Mouse (Mus musculus): Measurements from ENCODE around the gene Gga3.
"Not testable (repeated sequence)": the region's sequence is repeated elsewhere in the genome, so short reads cannot be mapped to it uniquely, and the experiment has no call there.

Gga3 gene

GRCm38 (mm10) chr11:115603476-115604303 lies at the start of gene Gga3, which contains the start of gene Mrps7:
TSS of gene Gga3 (minus strand) at chr11:115604051.
TSS of gene Mrps7 (plus strand) at chr11:115603925.
- peak; percentile 79 for DNase-seq (ENCODE audit: low spot score)

DNA sequence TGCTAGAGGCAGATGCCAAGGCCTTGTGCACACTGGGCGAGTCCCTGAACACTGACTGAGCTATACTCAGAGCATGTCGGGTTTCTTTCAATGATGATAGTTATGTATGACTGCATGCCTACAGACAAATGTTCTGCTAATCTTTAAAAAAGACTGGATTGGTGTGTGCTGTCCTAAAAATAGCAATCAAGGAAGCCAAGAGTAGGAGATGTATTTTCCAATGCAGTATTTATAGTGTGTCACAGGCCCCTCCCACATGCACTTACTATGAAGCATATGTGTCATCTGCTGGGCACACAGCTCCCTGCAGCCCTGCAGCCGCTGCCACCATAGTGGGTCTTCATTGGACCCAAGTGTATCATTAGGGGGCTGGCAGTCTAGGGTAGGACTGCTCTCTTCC lies 49.3 kb upstream of the Gga3 start:
- DNase-seq (ENCODE audit: low spot score), result peak; percentile 61

- no peak for DNase-seq (ENCODE audit: low spot score)
Measured at GRCm38 (mm10) chr11:115651680-115652079, 47.8 kb upstream of the Gga3 start.

DNA sequence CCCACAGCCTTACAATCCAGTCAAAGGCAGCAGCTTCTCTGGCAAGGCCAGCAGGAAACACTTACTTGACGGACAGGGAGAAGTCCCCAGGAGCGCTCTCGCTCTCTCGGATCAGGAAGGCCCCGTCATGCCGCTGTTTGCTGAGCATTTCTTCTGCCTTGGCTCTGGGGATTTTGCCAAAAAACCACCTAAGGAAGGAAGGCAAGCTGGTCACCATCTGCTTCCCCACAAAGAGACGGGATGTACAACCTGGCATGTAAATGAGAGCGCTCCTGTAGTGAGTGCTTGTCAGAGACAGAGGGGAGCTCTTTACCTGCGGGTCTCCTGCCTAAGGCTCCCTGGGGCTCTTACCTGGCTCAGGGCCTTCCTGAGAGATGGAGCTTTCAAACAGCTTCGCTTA lies 45.9 kb upstream of the Gga3 start:
- DNase-seq (ENCODE audit: low spot score), result no peak

GRCm38 (mm10) chr11:115647459-115647858 lies 43.6 kb upstream of the Gga3 start:
- peak; percentile 65 for DNase-seq (ENCODE audit: low spot score)

- no peak for DNase-seq (ENCODE audit: low spot score)
Measured at GRCm38 (mm10) chr11:115646439-115646838, 42.6 kb upstream of the Gga3 start.

DNA sequence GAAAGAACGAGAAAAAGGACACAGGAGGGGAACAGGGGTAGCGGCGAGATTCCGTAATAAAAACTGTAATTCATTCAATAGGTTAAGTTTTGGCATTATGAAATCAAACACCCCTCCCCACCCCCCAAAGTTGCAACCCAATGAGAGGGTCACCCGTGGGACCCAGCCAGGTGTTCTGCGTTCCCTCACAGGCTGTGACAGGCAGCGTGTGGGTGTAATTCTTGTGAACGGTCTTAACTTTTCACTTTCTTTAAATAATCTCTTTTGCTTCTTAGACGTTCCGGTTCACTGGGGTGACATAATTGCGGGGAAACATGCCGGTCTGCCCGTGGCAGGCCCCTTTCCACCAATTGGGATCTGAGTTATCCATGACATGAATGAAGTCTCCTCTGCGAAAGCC lies 41.6 kb upstream of the Gga3 start:
- DNase-seq (ENCODE audit: low spot score), result not testable (repeated sequence)

GRCm38 (mm10) chr11:115644308-115644707 lies 40.5 kb upstream of the Gga3 start:
- no peak for DNase-seq (ENCODE audit: low spot score)

DNA sequence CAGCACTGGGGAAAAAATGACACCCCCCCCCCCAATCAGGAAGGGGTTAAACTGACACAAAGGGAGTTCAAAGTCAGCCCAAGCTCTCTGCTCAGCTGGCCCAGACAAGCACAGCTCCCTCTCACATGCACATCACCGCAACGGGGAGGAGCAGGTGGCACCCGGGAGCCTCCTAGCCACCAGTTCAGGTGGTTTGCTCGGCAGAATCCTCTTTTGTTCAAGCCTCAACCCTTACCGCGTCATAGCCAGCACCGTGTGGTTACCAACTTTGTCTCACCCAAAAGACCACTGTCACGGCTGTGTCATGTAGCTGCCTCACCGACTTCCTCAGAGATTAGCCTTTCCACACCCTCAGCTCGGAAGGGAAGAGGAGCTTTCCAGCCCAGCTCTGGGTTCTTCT lies 39.4 kb upstream of the Gga3 start:
- no peak for DNase-seq (ENCODE audit: low spot score)

DNA sequence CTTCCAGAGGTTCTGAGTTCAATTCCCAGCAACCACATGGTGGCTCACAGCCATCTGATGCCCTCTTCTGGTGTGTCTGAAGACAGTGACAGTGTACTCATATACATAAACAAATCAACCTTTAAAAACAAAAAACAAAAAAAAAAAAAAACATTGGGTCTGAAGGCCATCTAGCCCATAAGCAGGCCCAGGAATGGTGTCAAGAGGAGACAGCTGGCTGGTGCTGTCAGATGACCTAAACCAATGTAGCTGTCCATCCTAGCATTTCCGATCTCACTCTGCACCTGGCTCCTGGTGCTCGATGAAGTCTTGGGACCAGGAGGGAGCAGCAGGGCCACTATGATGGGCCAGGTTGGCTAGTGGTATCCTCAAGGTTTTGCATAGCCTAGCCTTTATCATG lies 38.9 kb upstream of the Gga3 start:
- no peak for DNase-seq (ENCODE audit: low spot score)

- DNase-seq (ENCODE audit: low spot score), result no peak
Measured at GRCm38 (mm10) chr11:115641664-115642036, 37.8 kb upstream of the Gga3 start.

DNA sequence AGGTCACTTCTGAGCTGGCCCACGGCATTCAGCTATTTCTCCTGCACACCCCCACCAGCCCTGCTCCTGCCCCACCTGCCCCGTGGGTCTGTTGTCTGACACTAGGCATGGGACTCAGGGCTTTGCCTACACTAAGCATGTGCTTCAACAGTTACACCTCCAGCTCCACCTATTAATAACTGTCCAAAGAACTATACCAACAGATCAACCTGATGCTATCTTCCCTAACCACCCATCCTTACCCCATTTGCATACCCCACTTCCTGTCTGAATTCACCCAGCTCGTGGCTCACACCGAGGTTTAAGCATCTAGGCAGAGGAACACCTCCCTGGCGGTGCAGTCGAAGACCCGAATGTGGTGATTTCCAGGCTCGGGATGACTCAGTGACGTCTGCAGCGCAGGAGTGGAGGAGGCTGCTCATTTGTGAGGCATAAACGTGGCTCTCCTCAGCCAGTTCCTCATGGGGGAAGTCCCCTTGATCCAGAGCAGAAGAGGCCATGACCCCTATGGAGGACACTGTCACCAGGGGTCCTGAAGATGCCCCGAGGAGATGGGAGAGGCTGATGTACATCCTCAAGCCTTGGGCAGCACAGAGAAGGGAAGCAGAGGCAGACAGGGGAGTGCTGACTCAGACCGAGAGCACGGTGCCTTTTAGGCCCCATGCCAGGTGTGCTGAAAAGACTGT lies 37.3 kb upstream of the Gga3 start:
- no peak for DNase-seq (ENCODE audit: low spot score)

GRCm38 (mm10) chr11:115640311-115640828 lies 36.5 kb upstream of the Gga3 start:
- no peak for DNase-seq (ENCODE audit: low spot score)

DNA sequence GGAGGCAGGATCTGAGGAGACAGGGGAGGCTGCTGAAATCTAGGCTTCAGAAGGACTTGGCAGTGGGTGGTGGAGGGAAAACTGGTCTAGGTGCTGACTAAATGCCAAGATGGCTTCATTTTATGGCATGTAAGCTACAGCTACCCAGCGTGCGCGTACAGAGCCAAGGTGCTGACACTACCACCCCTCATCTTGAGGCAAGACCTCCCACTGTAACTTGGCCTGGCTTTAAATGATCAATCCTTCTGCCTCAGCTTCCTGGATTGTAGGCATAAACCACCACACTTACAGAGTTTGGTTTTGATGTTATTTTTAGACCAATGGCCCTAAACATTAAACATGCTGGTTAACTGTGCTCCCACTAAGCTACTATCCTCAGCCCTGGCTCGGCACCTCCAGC lies 35.7 kb upstream of the Gga3 start:
- no peak for DNase-seq (ENCODE audit: low spot score)

- no peak for DNase-seq (ENCODE audit: low spot score)
Measured at GRCm38 (mm10) chr11:115638498-115639409, 34.9 kb upstream of the Gga3 start.

DNA sequence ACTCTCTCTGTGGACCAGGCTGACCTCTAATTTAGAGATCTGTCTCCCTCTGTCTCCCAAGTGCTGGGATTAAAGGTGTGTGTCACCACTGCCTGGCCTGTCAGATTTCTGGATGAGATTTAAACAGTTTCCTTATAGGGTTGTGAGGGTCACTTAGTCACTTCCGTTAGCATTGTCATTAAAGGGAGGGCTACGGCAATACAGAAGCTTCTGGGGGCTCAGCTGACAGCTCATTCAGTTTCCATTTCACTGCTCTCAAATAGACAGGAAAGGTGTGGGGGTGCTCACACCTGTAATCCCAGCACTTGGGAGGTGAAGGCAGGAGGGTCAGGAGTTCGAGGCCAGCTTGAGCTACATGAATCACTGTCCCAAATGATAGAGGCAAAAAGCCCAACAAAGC lies 33.1 kb upstream of the Gga3 start:
- no peak for DNase-seq (ENCODE audit: low spot score)

DNA sequence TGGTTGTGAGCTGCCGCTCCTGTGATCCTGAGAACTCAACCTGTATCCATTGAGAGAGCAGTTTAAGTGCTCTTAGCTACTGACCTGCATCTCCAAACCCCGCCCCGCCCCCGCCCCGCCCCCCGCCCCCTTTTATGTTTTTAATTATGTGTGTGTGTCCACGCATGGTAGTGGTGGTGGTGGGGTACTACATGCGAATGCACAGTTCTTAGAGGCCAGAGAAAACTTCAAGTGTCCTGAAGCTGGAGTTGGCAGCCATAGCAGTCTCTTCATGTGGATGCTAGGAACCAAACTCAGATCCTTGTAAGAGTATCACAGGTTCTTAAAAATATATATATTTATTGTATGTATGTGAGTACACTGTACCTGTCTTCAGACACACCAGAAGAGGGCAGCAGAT lies 31.6 kb upstream of the Gga3 start:
- DNase-seq (ENCODE audit: low spot score), result no peak

DNA sequence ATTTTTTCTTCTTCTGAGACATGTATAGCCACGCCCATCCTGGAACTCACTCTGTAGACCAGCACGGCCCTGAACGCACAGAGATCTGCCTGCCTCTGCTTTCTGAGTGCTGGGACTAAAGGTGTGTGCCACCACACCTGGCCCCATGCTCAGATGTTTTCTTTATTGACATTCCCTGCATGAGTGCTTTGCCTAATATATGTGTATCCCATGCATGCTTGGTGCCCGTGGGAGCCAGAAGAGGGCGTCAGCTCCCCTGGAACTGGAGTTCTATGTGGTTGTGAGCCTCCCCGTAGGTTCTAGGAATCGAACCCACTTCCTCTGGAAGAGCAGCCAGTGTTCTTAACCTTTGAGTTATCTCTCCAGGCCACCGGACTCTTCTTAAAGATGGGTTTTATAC lies 31.2 kb upstream of the Gga3 start:
- no peak for DNase-seq (ENCODE audit: low spot score)

DNA sequence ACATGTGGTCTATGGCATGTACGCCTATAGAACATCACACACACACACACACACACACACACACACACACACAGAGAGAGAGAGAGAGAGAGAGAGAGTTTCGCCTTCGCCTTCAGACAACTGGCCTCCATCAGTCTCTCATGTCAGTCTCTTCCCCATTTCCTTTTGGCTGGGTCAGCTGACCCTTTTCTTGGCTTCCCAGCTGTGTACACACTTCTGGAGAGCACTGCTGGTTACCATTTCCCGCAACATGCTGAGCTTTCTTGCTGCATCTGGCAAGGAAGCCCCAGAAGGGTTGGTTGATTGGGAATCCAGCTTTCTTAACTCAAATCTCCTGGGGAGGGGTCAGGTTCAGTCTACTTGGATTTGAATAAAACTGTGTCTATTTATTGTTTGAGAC lies 30.3 kb upstream of the Gga3 start:
- DNase-seq (ENCODE audit: low spot score), result no peak

- no peak for DNase-seq (ENCODE audit: low spot score)
Measured at GRCm38 (mm10) chr11:115632862-115633261, 29.0 kb upstream of the Gga3 start.

GRCm38 (mm10) chr11:115632247-115632646 lies 28.4 kb upstream of the Gga3 start:
- no peak for DNase-seq (ENCODE audit: low spot score)

DNA sequence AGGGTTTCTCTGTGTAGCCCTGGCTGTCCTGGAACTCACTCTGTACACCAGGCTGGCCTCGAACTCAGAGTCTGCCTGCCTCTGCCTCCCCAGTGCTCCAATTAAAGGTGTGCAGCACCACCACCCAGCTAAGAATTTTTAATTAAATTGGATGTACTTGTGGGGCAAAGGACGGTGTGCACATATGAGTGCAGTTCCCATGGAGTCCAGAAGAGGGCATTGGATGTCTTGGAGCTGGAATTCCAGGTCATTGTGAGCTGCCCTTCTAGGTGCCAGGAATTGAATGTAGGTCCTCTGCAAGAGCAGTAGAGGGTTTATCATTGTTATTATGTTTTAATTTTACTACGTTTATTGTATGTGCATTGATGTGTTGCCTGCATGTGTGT lies 27.6 kb upstream of the Gga3 start:
- DNase-seq (ENCODE audit: low spot score), result no peak
